Mouse (Mus musculus): Measurements from ENCODE around the gene Otud3. TPM values are rescaled to one million over a fixed set of nuclear protein-coding genes. Genes with fewer than 3 reads are reported as not detected.
"Not testable (repeated sequence)": the region's sequence is repeated elsewhere in the genome, so short reads cannot be mapped to it uniquely, and the experiment has no call there.

The Otud3 gene
- polyA plus RNA-seq, 1 experiment from 2014 or later, result 3.1 TPM

DNA sequence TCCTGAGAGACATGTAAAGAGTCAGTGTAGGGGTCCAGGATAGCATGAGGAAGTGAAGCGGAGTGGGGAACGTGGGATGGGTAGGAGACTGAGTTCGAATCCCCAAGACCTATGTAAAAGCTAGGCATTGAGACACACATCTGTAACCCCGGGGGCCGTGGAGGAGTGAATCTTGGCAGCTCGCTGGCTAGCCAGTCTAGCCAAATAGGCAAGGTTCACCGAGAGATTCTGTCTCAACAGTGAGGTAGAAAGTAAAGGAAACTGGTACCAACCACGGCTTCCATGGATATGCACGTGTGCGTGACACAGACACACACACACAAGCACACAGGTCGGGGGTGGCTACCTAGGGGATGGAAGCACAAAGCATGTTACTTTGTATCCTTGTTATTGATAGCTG, 33.9 kb downstream of the Otud3 start:
- Histone ChIP-seq H3K27ac (ENCODE audit: low read length) (no peak overlapping the region), H3K4me1 (replicated peaks; ENCODE audit: control insufficient read depth, insufficient read depth, low read length) (peaks cover 5% of the 10 kb centered on the region; the same call in 1 of the 2 replicates), H3K4me2 (ENCODE audit: low read depth, low read length) (no peak overlapping the region), H3K4me3 (ENCODE audit: low read length) (no peak overlapping the region), H3K27me3 (ENCODE audit: control insufficient read depth, insufficient read depth, low read depth, low read length) (no peaks in the 10 kb centered on the region; the same call in 1 of the 2 replicates), H3K36me3 (ENCODE audit: control insufficient read depth, insufficient read depth, low read length) (no peaks in the 10 kb centered on the region), H3K9ac (ENCODE audit: low read length) (no peak overlapping the region), H3K9me3 (ENCODE audit: control insufficient read depth, low read length) (no peaks in the 10 kb centered on the region)
- no peak for ATAC-seq (ENCODE audit: low read depth)
- WGBS, result 84% methylated on average over 11 of the region's 11 CpGs

DNA sequence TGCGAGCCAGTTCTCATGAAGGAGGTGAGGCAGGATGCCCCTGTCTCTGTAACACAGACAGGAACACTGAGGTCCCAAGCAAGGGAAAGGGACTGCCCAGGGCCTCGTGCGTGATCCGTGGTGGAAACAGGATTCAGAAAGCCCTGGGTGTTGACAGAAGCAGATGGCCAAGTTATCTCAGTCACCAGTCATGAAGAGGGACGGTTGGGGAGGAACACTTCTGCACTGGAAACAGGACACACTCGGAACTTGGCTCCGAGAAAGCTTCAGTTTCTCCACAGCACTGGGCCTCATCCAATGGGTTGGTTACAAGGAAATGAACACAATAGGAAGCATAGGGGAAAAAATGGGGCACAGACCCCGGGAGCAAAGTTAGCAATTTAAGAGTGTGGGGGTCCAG, 35.0 kb downstream of the Otud3 start:
- Histone ChIP-seq H3K27me3 (ENCODE audit: control insufficient read depth, insufficient read depth, low read depth, low read length) (no peaks in the 10 kb centered on the region; the same call in 1 of the 2 replicates), H3K9ac (ENCODE audit: low read length) (no peak overlapping the region), H3K4me2 (ENCODE audit: low read depth, low read length) (no peak overlapping the region), H3K4me1 (replicated peaks; ENCODE audit: control insufficient read depth, insufficient read depth, low read length) (peaks cover 5% of the 10 kb centered on the region; the same call in 1 of the 2 replicates), H3K9me3 (ENCODE audit: control insufficient read depth, low read length) (no peaks in the 10 kb centered on the region), H3K4me3 (ENCODE audit: low read length) (no peak overlapping the region), H3K36me3 (ENCODE audit: control insufficient read depth, insufficient read depth, low read length) (no peaks in the 10 kb centered on the region), H3K27ac (ENCODE audit: low read length) (no peak overlapping the region)
- WGBS, result 29% methylated on average over 8 of the region's 8 CpGs
- ATAC-seq (ENCODE audit: low read depth), result peak; percentile 16; the same call in 1 of the 2 replicates

DNA sequence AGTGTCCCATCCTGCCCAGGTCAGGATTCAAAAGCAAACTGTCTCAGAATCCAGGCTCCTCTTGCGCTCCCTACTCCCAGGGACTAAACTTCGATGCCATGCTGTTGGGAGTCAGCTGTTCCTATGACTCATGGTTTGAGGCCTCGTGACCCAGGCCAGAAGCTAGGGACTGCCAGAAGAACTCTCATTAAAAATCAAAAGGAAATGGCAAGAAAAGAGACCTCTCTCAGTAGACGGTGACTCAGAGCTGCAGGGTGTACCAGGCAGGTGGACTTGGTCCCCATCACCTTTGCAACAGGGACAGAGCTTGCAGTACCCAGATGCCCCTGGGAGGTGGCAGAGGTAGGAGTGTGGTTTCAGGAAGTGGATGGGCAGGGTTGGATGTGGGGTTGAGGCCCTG, 36.0 kb downstream of the Otud3 start, which contains the start of gene Pla2g2e:
Gene Pla2g2e (plus strand): TSS at position 212 of the 400 bp plus-strand sequence.
- Histone ChIP-seq H3K4me3 (ENCODE audit: low read length) (no peak within 1 kb of the TSS), H3K9ac (ENCODE audit: low read length) (no peak within 1 kb of the TSS), H3K36me3 (ENCODE audit: control insufficient read depth, insufficient read depth, low read length) (no peaks in the 10 kb centered on the region), H3K27ac (ENCODE audit: low read length) (no peak within 1 kb of the TSS), H3K9me3 (ENCODE audit: control insufficient read depth, low read length) (no peaks in the 10 kb centered on the region), H3K4me2 (ENCODE audit: low read depth, low read length) (no peak within 1 kb of the TSS), H3K4me1 (replicated peaks; ENCODE audit: control insufficient read depth, insufficient read depth, low read length) (peaks cover 5% of the 10 kb centered on the region; the same call in 1 of the 2 replicates), H3K27me3 (ENCODE audit: control insufficient read depth, insufficient read depth, low read depth, low read length) (no peaks in the 10 kb centered on the region; the same call in 1 of the 2 replicates)
- no peak for ATAC-seq (ENCODE audit: low read depth)
- WGBS, result 74% methylated on average over 4 of the region's 4 CpGs

DNA sequence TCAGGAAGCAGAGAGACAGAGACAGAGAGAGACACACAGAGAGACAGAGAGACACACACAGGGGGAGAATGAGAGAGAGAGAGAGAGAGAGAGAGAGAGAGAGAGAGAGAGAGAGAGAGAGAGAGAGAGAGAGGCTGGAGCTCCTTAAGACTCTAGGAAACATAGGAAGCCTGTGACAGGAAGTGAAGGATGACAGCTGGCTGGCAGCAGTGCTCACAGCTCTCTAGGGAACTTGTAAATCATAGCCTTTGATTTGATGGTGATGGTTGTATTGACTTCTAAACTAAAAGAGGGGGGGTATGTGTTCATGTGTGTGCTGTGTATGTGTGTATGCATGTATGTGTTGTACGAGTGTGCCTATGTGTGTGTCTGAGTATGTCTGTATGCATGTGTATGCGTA, 37.8 kb downstream of the Otud3 start:
- Histone ChIP-seq H3K4me3 (ENCODE audit: low read length) (no peak overlapping the region), H3K36me3 (ENCODE audit: control insufficient read depth, insufficient read depth, low read length) (no peaks in the 10 kb centered on the region), H3K9ac (ENCODE audit: low read length) (no peak overlapping the region), H3K27ac (ENCODE audit: low read length) (no peak overlapping the region), H3K4me2 (ENCODE audit: low read depth, low read length) (no peak overlapping the region), H3K9me3 (ENCODE audit: control insufficient read depth, low read length) (0 out of 2 replicates have a peak, but pooled peaks cover 2% of the 10 kb centered on the region), H3K4me1 (replicated peaks; ENCODE audit: control insufficient read depth, insufficient read depth, low read length) (no peaks in the 10 kb centered on the region; the same call in 1 of the 2 replicates), H3K27me3 (ENCODE audit: control insufficient read depth, insufficient read depth, low read depth, low read length) (no peaks in the 10 kb centered on the region)
- WGBS, result 92% methylated on average over 2 of the region's 2 CpGs
- ATAC-seq (ENCODE audit: low read depth), result no peak

DNA sequence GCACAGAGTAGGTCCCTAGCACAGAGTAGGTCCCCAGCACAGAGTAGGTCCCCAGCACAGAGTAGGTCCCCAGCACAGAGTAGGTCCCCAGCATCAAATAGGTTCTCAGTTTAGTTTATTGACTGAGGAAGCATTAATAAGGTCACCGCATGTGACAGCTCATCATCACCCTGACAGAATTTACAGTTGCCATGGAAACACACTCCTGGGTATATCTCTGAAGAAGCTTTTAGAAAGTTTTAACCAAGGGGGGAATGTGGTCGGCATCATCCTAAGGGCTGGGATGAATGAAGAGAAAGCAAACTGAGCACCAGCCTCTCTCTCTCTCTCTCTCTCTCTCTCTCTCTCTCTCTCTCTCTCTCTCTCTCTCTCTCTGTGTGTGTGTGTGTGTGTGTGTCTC, 38.5 kb downstream of the Otud3 start:
- H3K9ac ChIP-seq (ENCODE audit: low read length); H3K4me2 ChIP-seq (ENCODE audit: low read depth, low read length); H3K4me1 ChIP-seq (replicated peaks; ENCODE audit: control insufficient read depth, insufficient read depth, low read length); H3K27ac ChIP-seq (ENCODE audit: low read length); H3K9me3 ChIP-seq (ENCODE audit: control insufficient read depth, low read length); H3K4me3 ChIP-seq (ENCODE audit: low read length); H3K27me3 ChIP-seq (ENCODE audit: control insufficient read depth, insufficient read depth, low read depth, low read length); H3K36me3 ChIP-seq (ENCODE audit: control insufficient read depth, insufficient read depth, low read length); ATAC-seq (ENCODE audit: low read depth): not testable (repeated sequence)
- 72% methylated on average over 2 of the region's 2 CpGs for WGBS

DNA sequence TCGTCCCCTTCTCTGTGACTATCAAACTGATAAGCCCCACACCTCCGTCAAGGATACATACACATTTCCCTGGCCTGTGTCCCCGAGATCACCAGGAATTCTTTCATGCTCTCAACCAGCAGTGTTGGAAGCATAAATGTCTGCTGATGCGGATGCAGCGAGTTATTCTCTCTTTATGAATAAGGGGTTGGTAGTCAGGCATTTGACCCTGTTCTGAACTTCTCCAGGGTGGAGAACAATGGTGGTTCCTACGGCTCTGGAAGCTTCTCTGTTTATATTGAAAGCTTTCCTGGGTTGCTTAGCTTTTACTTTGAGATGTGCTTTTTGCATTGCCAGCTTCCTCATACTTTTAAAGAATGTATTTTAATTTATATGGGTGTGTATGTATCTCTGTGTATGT, 39.9 kb downstream of the Otud3 start, which contains the start of gene Gm13030:
Gene Gm13030 (minus strand): TSS at position 101 of the 400 bp plus-strand sequence.
- Histone ChIP-seq H3K27ac (ENCODE audit: low read length) (no peak within 1 kb of the TSS), H3K4me1 (replicated peaks; ENCODE audit: control insufficient read depth, insufficient read depth, low read length) (no peaks in the 10 kb centered on the region; the same call in 1 of the 2 replicates), H3K9ac (ENCODE audit: low read length) (no peak within 1 kb of the TSS), H3K4me3 (ENCODE audit: low read length) (no peak within 1 kb of the TSS), H3K9me3 (ENCODE audit: control insufficient read depth, low read length) (0 out of 2 replicates have a peak, but pooled peaks cover 2% of the 10 kb centered on the region), H3K27me3 (ENCODE audit: control insufficient read depth, insufficient read depth, low read depth, low read length) (no peaks in the 10 kb centered on the region), H3K4me2 (ENCODE audit: low read depth, low read length) (no peak within 1 kb of the TSS), H3K36me3 (ENCODE audit: control insufficient read depth, insufficient read depth, low read length) (no peaks in the 10 kb centered on the region)
- 66% methylated on average over 6 of the region's 6 CpGs for WGBS
- ATAC-seq (ENCODE audit: low read depth), result no peak

DNA sequence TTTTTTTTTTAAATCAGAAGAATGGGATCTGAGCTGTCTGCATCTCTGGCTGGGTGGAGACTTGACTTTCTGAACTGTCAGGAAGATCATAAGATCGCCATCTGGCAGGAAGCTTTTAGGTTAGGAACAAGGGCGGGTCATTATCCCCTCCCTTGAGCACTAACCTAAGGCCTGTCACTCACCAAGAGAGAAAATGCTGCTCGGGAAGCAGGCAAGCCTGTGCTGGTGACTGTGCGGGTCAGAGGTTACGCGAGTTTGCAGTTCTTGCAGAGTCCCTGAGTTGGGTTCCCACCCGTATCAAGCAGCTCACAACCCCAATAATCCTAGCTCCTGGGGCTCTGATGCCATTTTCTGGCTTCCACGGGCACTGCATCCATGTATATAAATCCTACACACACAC, 45.1 kb downstream of the Otud3 start:
- ATAC-seq (ENCODE audit: low read depth), result no peak

DNA sequence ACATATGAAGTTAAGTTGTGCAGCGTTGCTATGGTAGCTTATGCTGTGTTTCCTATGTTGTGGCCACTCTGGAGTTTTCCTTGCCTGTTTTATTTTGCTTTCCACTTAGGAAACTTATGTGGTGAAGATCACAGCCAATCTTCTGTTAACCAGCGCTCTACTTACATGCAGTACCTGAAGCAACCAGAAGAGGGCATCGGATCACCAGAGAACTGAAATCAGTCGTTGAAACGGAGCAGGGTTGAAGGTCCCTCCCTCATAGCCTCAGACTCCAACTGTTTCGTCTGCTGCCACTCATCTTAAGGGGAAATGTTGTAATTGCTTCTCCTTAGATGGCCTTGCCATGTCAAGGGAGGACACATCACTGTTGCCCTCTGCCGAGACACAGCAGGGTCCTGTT, 47.3 kb downstream of the Otud3 start:
- peaks cover 2% of the 10 kb centered on the region; the same call in 1 of the 2 replicates for H3K27me3 ChIP-seq (ENCODE audit: control insufficient read depth, insufficient read depth, low read depth, low read length)
- no peaks in the 10 kb centered on the region for H3K4me1 ChIP-seq (replicated peaks; ENCODE audit: control insufficient read depth, insufficient read depth, low read length)
- H3K9ac ChIP-seq (ENCODE audit: low read length), result no peak overlapping the region
- ATAC-seq (ENCODE audit: low read depth), result 0 out of 2 replicates have a peak, but pooled peaks have one; percentile 20
- H3K27ac ChIP-seq (ENCODE audit: low read length), result no peak overlapping the region
- H3K36me3 ChIP-seq (ENCODE audit: control insufficient read depth, insufficient read depth, low read length), result no peaks in the 10 kb centered on the region
- H3K9me3 ChIP-seq (ENCODE audit: control insufficient read depth, low read length), result 0 out of 2 replicates have a peak, but pooled peaks cover 2% of the 10 kb centered on the region
- WGBS, result 12% methylated on average over 7 of the region's 7 CpGs
- no peak overlapping the region for H3K4me3 ChIP-seq (ENCODE audit: low read length)
- no peak overlapping the region for H3K4me2 ChIP-seq (ENCODE audit: low read depth, low read length)

More for the DNA sequence above, 45.1 kb downstream of the Otud3 start:
- Histone ChIP-seq H3K4me1 (replicated peaks; ENCODE audit: control insufficient read depth, insufficient read depth, low read length) (no peaks in the 10 kb centered on the region), H3K9ac (ENCODE audit: low read length) (no peak overlapping the region), H3K4me3 (ENCODE audit: low read length) (no peak overlapping the region), H3K27me3 (ENCODE audit: control insufficient read depth, insufficient read depth, low read depth, low read length) (peaks cover 2% of the 10 kb centered on the region; the same call in 1 of the 2 replicates), H3K36me3 (ENCODE audit: control insufficient read depth, insufficient read depth, low read length) (no peaks in the 10 kb centered on the region), H3K9me3 (ENCODE audit: control insufficient read depth, low read length) (0 out of 2 replicates have a peak, but pooled peaks cover 2% of the 10 kb centered on the region), H3K4me2 (ENCODE audit: low read depth, low read length) (no peak overlapping the region), H3K27ac (ENCODE audit: low read length) (no peak overlapping the region)
- 52% methylated on average over 8 of the region's 8 CpGs for WGBS

DNA sequence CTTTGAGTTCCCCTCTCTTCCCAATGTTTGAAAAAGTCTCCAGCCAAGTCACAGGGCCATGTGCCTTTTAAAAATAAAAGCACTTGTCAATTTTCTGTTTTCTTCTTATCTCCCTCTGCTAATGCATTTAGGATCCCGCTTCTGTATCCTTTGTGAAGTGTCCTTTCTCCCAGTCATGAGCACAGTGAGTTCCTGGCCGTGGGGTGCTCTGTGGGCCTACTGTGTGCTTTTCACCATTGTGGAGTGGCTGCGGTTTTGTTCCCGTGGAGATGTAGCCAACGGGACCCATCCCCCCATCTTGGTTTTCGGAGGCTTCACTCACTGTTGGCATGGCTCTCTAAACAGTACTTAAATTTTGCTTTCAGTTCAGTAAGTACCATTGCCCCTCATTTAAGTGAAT, 47.8 kb downstream of the Otud3 start:
- Histone ChIP-seq H3K4me2 (ENCODE audit: low read depth, low read length) (no peak overlapping the region), H3K27ac (ENCODE audit: low read length) (no peak overlapping the region), H3K36me3 (ENCODE audit: control insufficient read depth, insufficient read depth, low read length) (no peaks in the 10 kb centered on the region), H3K27me3 (ENCODE audit: control insufficient read depth, insufficient read depth, low read depth, low read length) (peaks cover 2% of the 10 kb centered on the region; the same call in 1 of the 2 replicates), H3K9ac (ENCODE audit: low read length) (no peak overlapping the region), H3K4me3 (ENCODE audit: low read length) (no peak overlapping the region), H3K4me1 (replicated peaks; ENCODE audit: control insufficient read depth, insufficient read depth, low read length) (no peaks in the 10 kb centered on the region), H3K9me3 (ENCODE audit: control insufficient read depth, low read length) (no peaks in the 10 kb centered on the region)
- 66% methylated on average over 6 of the region's 6 CpGs for WGBS
- no peak for ATAC-seq (ENCODE audit: low read depth)
